Mouse (Mus musculus): ENCODE results near the gene Megf8. TPM values are rescaled to one million over a fixed set of nuclear protein-coding genes. Genes with fewer than 3 reads are reported as not detected.

Gene Megf8
- total RNA-seq, 2 experiments from 2014 or later: 3.1 to 4.0 TPM

DNA sequence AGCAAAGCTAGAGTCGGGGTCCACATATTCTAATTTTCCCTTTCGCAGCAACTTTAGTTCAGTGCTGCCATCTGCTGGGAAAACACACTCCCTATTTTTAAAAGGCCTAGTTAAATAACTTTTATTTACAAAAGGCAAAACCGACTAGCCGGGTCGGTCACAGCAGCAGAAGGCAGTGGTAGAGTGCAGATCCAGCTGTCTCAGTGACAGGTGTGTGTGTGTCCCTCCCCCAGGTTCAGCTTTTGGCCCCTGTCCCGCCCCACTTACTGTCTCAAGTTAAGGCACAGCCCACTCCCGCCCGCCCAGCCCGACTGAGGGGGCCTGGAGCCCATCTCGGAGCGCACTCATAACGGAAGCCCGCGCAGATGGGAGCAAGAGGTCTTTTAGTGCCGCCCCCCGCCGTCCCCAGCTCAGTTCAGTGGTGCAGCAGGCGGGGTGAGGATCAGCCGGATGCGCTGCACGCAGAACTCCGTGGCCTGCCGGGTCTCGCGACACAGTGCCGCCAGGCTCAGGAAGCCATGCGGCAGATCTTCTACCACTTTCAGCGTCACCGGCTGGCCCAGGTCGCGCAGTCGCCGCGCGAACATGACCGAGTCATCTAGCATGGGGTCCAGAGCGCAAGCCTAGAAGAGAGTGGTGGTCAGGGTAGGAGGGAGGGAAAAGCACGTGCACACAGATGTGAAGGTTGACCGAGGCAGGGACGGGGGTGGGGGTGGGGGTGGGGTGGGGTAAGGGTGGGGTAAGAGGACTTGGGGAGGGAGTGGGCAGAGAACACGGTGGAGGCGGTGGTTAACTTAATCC is 62.8 kb downstream of the Megf8 start:
- ATAC-seq (replicated peaks; ENCODE audit: poor library complexity, severe bottlenecking): peak; percentile 71

DNA sequence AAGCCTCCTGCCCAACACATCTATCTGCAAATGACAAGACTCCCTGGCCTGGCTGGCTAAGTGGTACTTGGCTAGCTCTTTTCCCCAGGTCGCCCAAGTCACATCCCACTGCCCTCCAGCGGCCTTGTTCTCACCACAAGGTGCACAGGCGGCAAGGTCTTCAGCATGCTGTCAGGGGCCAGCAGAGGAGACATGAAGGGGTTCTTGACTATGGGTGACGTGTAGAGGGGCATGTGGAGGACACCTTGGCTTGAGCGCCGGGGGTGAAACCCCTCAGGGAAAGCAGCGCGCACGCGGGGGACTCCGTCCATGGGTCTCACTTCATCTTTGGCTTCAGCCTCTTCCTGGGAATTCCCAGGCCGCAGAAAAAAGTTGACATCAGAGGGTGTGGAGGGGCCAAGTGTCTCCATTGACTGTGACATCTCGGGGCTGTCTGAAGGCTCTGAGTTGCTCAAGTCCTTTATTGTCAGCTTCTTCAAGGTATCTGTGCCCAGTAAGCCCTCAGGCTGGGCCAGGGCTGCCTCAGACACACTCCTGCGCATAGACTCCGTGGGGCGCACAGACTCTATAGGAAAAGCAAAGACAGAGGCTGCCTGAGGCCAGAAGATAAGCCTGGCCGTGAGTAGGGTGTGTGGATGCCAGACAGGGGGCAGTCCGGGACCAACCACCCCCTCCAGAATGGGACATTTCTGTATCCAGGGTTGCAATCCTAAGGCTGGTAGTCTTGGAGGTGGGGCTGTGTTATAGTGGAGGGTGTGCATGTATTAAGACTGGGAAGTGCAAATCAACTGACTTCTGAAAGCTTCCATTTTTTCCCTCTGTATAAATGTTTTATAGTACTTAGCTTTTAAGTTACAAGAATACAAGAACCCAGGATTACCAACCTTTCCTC is 63.7 kb downstream of the Megf8 start:
- ATAC-seq (replicated peaks; ENCODE audit: poor library complexity, severe bottlenecking): no peak

DNA sequence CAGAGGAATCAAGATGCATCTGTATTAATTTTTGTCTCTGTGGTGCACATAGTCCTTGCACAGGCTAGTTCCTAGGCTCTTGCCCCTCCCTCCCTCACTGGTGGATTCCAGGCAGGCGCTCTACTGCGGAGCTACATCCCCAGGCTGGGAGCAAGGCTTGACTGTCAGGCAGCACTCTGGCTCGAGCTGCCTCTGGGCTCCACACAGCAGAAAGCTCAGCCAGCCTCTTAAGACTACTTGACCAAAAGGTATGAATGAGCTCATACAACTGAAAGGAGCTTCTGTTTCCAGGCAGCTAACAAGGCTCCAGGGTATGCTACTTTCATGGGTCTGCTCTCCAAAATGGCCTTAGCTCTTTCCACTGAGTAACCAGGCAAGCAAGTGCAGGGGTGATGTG is 64.3 kb downstream of the Megf8 start:
- ATAC-seq (replicated peaks; ENCODE audit: poor library complexity, severe bottlenecking): no peak

DNA sequence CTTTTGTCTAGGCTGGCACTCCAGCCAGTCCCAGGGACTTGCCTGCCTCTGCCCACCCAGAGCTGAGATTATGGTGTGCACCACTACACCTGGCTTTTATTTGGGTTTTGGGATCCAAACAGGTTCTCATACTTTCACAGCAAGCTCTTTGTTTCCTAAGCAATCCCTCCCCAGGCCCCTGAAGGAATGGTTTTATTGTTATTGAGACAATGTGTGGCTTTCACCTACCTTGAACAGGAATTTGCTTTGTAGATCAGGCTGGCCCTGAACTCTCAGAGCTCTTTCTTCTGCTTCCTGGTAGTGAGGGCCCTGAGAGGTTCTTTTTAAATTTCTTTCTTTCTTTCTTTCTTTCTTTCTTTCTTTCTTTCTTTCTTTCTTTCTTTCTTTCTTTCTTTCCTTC is 65.6 kb downstream of the Megf8 start:
- ATAC-seq (replicated peaks; ENCODE audit: poor library complexity, severe bottlenecking): no peak

GRCm38 (mm10) chr7:25383385-25383784 is 66.4 kb downstream of the Megf8 start:
- no peak for ATAC-seq (replicated peaks; ENCODE audit: poor library complexity, severe bottlenecking)

GRCm38 (mm10) chr7:25383891-25384290 is 66.9 kb downstream of the Megf8 start:
- no peak for ATAC-seq (replicated peaks; ENCODE audit: poor library complexity, severe bottlenecking)

DNA sequence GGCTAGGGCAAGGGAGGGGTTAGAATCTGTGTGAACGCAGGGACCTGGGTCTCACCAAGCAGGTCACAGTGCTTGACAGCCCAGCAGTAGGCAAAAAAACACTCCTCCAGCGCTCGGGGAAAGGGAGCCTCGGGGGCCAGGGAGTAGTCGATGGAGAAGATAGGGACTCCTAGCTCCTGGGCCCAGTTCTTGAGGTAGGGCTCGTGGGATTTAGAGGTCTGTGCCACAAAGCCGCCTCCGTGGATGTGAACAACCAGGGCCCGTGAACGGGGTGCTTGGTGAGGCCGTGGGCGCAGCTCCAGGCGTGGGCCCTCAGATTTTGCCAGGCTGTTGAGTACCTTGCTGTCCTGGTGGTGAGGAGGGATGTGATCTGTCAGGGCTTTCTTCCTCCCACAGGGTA is 67.4 kb downstream of the Megf8 start:
- no peak for ATAC-seq (replicated peaks; ENCODE audit: poor library complexity, severe bottlenecking)

GRCm38 (mm10) chr7:25384818-25385217 is 67.9 kb downstream of the Megf8 start:
- ATAC-seq (replicated peaks; ENCODE audit: poor library complexity, severe bottlenecking): peak; percentile 79

- no peak; the same call in 1 of the 2 replicates for ATAC-seq (replicated peaks; ENCODE audit: poor library complexity, severe bottlenecking)
Observed at GRCm38 (mm10) chr7:25385259-25385658, 68.3 kb downstream of the Megf8 start.

DNA sequence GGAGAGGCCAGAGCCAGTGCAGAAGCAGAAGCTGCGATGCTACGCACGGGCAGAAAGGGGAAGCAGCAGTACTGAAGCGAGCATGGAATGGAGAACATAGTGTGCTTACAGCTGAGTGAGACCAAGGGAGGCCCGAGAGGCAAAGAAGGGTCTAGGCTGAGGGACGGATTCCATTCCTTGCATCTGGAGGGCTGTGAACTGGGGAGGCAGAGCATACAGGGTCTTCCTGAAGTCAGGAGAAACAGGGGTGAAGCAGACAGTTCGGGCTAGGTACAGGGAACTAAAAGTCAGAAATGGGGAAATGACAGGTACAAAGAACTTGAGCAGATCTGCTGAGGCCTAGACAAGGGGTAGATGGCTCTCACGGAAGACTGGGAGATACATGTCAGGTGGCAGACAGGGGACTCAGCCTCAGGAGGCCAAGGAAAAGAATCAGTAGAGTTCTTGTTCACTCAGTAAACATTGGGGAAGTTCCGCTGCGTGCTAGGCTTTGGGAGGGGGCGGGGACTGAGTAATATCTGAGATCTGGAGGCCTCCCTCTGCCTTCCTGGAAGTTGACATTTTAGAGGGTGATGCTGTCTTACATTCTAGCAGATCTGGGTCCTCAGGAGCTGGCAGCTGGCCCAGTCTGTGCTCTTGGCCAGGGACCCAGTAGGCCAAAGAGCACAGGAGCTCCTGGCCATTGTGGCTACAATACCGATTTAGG is 69.0 kb downstream of the Megf8 start:
- ATAC-seq (replicated peaks; ENCODE audit: poor library complexity, severe bottlenecking): peak; percentile 74

DNA sequence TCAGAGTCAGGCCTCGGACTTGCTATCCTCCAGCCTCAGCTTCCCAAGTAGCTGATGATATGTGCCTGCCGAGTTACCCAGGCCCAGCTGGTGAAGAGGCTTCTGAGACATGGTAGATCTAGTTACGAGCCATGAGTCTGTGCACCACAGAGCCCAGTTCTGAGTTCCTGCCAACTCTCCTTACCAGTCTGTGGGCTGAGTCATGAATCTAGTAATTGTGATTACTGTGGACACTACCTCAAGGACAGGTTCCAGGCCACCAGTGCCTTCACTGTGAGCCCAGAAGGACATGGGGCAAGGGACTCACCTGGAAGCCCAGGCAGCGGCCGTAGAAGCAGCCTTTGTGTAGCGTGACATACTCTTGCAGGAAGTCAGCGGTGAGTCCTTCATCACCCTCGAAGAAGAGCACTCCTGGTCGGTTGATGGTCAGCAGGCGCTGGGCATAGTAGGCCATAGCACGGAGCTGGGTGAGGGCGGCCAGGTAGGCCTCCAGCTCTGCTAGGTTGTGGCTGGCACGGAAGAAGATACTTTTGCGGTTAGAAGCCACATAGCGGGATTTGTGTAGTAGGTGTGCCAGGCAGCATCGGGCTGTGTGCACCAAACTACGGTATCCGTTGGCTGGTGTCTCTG is 71.0 kb downstream of the Megf8 start:
- no peak for ATAC-seq (replicated peaks; ENCODE audit: poor library complexity, severe bottlenecking)

GRCm38 (mm10) chr7:25388916-25389315 is 72.0 kb downstream of the Megf8 start:
- no peak for ATAC-seq (replicated peaks; ENCODE audit: poor library complexity, severe bottlenecking)

DNA sequence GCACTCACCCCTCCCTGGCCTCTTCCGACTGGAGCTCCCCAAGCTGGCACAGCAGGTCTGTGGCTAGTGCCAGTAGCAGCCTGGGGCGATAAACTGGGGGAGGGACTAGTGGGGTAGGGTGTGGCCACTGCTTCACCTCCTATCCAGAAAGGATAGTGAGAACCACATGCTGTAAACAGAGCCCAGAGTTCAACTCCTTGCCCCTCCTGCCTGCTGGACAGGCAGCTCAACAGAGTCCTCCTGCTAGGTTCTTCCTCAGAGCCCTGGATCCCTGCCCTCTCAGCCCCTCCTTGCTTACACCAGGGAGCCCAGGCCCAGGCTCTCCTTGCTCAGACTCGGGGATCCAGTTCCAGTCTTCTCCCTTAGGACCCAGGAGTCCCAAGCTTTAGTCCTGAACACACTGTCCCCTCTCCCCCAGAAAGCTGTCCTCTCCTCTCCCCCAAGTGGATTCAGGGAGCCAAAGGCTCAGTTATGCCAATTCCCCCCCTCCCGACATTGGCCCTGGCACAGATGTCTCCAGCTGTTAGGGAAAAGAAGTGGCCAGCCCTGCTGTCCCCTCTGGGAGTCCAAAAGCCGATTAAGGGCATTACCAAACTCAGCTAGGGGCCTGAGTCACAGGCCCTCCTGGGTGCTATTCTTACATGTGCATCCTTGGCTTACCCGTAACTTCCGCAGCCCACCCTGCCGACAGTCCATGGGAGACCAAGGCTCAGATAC is 73.2 kb downstream of the Megf8 start:
- no peak for ATAC-seq (replicated peaks; ENCODE audit: poor library complexity, severe bottlenecking)

DNA sequence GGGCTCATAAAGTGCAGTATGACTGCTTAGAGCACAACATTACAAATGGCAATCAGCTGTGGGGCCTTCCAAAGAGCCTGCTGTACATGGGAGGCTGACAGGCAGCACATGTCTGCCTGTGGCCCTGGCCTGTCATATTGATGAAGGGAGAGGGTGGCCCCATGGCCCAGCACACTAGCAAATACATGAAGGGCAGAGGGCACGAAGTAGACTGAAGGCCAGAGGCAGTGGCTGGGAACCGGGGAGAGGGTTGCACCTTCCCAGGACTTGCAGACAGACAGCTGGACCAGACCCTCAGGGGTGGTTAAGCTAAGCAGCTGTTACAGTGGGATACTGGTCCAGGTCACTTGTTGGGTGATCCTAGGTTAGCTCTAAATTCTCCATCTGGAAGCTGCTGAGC is 74.0 kb downstream of the Megf8 start:
- ATAC-seq (replicated peaks; ENCODE audit: poor library complexity, severe bottlenecking): no peak

- ATAC-seq (replicated peaks; ENCODE audit: poor library complexity, severe bottlenecking): no peak
Observed at GRCm38 (mm10) chr7:25391856-25392453, 75.0 kb downstream of the Megf8 start.

DNA sequence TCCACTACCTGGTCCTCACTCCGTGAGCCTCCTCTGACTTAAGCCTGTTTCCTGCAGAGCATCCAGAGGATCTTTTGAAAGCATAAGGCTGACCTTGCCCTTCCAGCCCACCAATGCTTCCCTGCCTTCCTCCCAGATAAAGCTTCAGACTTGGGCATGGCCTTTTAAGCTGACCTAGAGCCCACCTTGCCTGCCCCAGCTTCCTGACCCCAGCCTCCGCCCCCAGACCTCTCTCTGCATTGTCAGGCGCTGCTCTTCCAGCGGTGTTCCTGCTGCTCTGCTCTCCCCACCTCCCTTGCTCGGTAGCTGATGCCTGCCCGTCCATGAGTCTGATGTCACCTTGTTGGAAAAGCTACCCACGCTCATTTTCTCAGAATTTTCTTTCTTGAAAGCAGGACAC is 75.9 kb downstream of the Megf8 start:
- no peak for ATAC-seq (replicated peaks; ENCODE audit: poor library complexity, severe bottlenecking)

- no peak for ATAC-seq (replicated peaks; ENCODE audit: poor library complexity, severe bottlenecking)
Observed at GRCm38 (mm10) chr7:25393451-25394210, 76.7 kb downstream of the Megf8 start.

- no peak for ATAC-seq (replicated peaks; ENCODE audit: poor library complexity, severe bottlenecking)
Observed at GRCm38 (mm10) chr7:25394754-25395153, 77.8 kb downstream of the Megf8 start.

DNA sequence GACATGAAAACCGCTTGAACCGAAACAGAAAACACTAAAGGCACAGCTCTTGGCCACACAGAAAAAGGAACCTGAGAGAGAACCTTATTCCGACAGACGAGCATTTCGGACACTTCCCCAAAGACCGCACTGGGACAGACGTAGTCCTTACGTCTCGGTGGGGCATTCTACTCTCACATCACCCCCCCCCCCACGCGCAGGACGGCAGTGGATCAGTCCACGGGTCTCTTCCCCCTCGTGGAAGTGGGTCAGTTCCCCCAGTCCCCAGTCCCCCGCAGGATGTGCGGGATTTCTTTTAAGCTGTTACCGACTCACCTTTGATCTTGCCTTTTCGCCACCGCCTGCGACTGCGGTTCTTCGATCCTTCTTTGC is 78.2 kb downstream of the Megf8 start:
- ATAC-seq (replicated peaks; ENCODE audit: poor library complexity, severe bottlenecking): peak; percentile 63
